Mouse (Mus musculus) limb, embryonic 14.5 days (tissue): ENCODE measurements around the gene Stard3. TPM values are rescaled to one million over a fixed set of nuclear protein-coding genes. Genes with fewer than 3 reads are reported as not detected.
"Not testable (repeated sequence)": the region's sequence is repeated elsewhere in the genome, so short reads cannot be mapped to it uniquely, and the experiment has no call there.

Experiments
- ATAC-seq: fragments of 200-750 bp; cut with Nextera tagmentation; 2 replicates; pipeline ENCODE4 v1.8.0; 2017; ENCODE audit warnings: low read depth, moderate number of reproducible peaks, moderate TSS enrichment; ENCODE audit not compliant: low FRiP score
- DNase-seq: peaks from one replicate; pipeline ENCODE4 v3.0.0-alpha.2; 2015; ENCODE audit warnings: low spot score
- H3K27ac ChIP-seq: fragments of 300-500 bp; sonication (generic); replicated peaks from 2 replicates; pipeline ENCODE4 v1.5.1; 2014; ENCODE audit warnings: low read depth, mild to moderate bottlenecking, low read length, moderate library complexity, mixed read lengths
- H3K27me3 ChIP-seq: fragments of 300-500 bp; sonication (generic); 2 replicates; pipeline ENCODE4 v1.6.1; 2014; ENCODE audit warnings: low read length, mixed read lengths; ENCODE audit not compliant: control insufficient read depth, insufficient read depth
- H3K36me3 ChIP-seq: fragments of 300-500 bp; sonication (generic); 2 replicates; pipeline ENCODE4 v1.6.1; 2014; ENCODE audit warnings: mild to moderate bottlenecking, low read length, moderate library complexity, mixed read lengths; ENCODE audit not compliant: control insufficient read depth, insufficient read depth
- H3K4me1 ChIP-seq: fragments of 300-500 bp; sonication (generic); 2 replicates; pipeline ENCODE4 v1.6.1; 2014; ENCODE audit warnings: antibody characterized with exemption, low read length, mixed read lengths; ENCODE audit not compliant: control insufficient read depth, insufficient read depth
- H3K4me2 ChIP-seq: fragments of 300-500 bp; sonication (generic); replicated peaks from 2 replicates; pipeline ENCODE4 v1.6.1; 2014; ENCODE audit warnings: low read depth, mild to moderate bottlenecking, low read length, moderate library complexity; ENCODE audit not compliant: severe bottlenecking
- H3K4me3 ChIP-seq: fragments of 300-500 bp; sonication (generic); replicated peaks from 2 replicates; pipeline ENCODE4 v1.5.1; 2014; ENCODE audit warnings: low read length
- H3K9ac ChIP-seq: fragments of 300-500 bp; sonication (generic); 2 replicates; pipeline ENCODE4 v1.6.1; 2014; ENCODE audit warnings: mild to moderate bottlenecking, low read depth, low read length, moderate library complexity; ENCODE audit not compliant: severe bottlenecking
- H3K9me3 ChIP-seq: fragments of 300-500 bp; sonication (generic); 2 replicates; pipeline ENCODE4 v1.6.1; 2016; ENCODE audit warnings: low read length; ENCODE audit not compliant: control insufficient read depth
- POLR2A ChIP-seq: fragments of 200-500 bp; IDR thresholded peaks from 2 replicates; pipeline ENCODE4 v1.8.0; 2012; ENCODE audit warnings: inconsistent platforms, mild to moderate bottlenecking, moderate library complexity, borderline replicate concordance; ENCODE audit not compliant: insufficient read depth, insufficient read length; ENCODE audit errors: extremely low read depth
- WGBS: fragments of 180-500 bp; shearing (Covaris S2); extraction: QIAGEN DNeasy Blood & Tissue Kit; methylation state at CpG from one replicate; pipeline ENCODE4 v1.1.7; 2014; 5-methylcytosine and 5-hydroxymethylcytosine counted together
- polyA plus RNA-seq, 2 experiments: library from polyadenylated mRNA; depleted of rRNA in 1 of 2; stranded (reverse) in 1 of 2; unstranded in 1 of 2; fragments of >200 nt; fragmentation: Nextera tagmentation in 1 of 2; extraction: Ambion mirVana in 1 of 2; gene quantifications; 2 replicates each; pipeline versions ENCODE4 v1.2.1 to v1.2.3; 2012 to 2014

The Stard3 gene
- polyA plus RNA-seq, 2 experiments: 36.9 to 78.2 TPM

- Histone ChIP-seq H3K27ac (no peak overlapping the region), H3K4me2 (no peak overlapping the region), H3K9me3 (no peaks in the 10 kb centered on the region), H3K9ac (no peak overlapping the region), H3K4me3 (no peak overlapping the region), H3K4me1 (no peaks in the 10 kb centered on the region), H3K27me3 (no peaks in the 10 kb centered on the region), H3K36me3 (peaks cover 76% of the 10 kb centered on the region)
- no peak for TF ChIP-seq POLR2A
- DNase-seq: no peak
- 61% methylated on average over 5 of the region's 5 CpGs for WGBS
- no peak for ATAC-seq
Observed at GRCm38 (mm10) chr11:98376756-98377155, 18.6 kb downstream of the Stard3 start.

GRCm38 (mm10) chr11:98377787-98378186 is 19.6 kb downstream of the Stard3 start:
- 82% methylated on average over 11 of the region's 11 CpGs for WGBS
- Histone ChIP-seq H3K9ac (no peak overlapping the region), H3K4me3 (no peak overlapping the region), H3K9me3 (no peaks in the 10 kb centered on the region), H3K4me1 (no peaks in the 10 kb centered on the region), H3K4me2 (no peak overlapping the region), H3K27ac (no peak overlapping the region), H3K27me3 (no peaks in the 10 kb centered on the region), H3K36me3 (peaks cover 76% of the 10 kb centered on the region)
- TF ChIP-seq POLR2A: no peak
- no peak for DNase-seq
- ATAC-seq: no peak

- Histone ChIP-seq H3K9ac (no peak overlapping the region), H3K9me3 (no peaks in the 10 kb centered on the region), H3K4me3 (no peak overlapping the region), H3K4me2 (no peak overlapping the region), H3K27me3 (0 out of 2 replicates have a peak, but pooled peaks cover 4% of the 10 kb centered on the region), H3K27ac (no peak overlapping the region), H3K4me1 (no peaks in the 10 kb centered on the region), H3K36me3 (peaks cover 63% of the 10 kb centered on the region)
- no peak for ATAC-seq
- WGBS: 91% methylated on average over 7 of the region's 7 CpGs
- TF ChIP-seq POLR2A: no peak
- no peak for DNase-seq
Observed at GRCm38 (mm10) chr11:98379379-98379778, 21.2 kb downstream of the Stard3 start.

GRCm38 (mm10) chr11:98380106-98380505 is 21.9 kb downstream of the Stard3 start:
- no peak overlapping the region for H3K4me3 ChIP-seq
- no peaks in the 10 kb centered on the region for H3K4me1 ChIP-seq
- H3K27me3 ChIP-seq: peaks cover 6% of the 10 kb centered on the region; the same call in 1 of the 2 replicates
- peaks cover 56% of the 10 kb centered on the region for H3K36me3 ChIP-seq
- no peaks in the 10 kb centered on the region for H3K9me3 ChIP-seq
- 81% methylated on average over 6 of the region's 6 CpGs for WGBS
- TF ChIP-seq POLR2A: no peak
- H3K9ac ChIP-seq: no peak overlapping the region
- no peak overlapping the region for H3K27ac ChIP-seq
- no peak for DNase-seq
- H3K4me2 ChIP-seq: no peak overlapping the region
- ATAC-seq: no peak

GRCm38 (mm10) chr11:98381651-98382050 is 23.5 kb downstream of the Stard3 start:
- Histone ChIP-seq H3K9ac (no peak overlapping the region), H3K36me3 (peaks cover 41% of the 10 kb centered on the region), H3K4me1 (no peaks in the 10 kb centered on the region), H3K27me3 (peaks cover 21% of the 10 kb centered on the region; the same call in 1 of the 2 replicates), H3K4me2 (no peak overlapping the region), H3K4me3 (no peak overlapping the region), H3K27ac (no peak overlapping the region), H3K9me3 (no peaks in the 10 kb centered on the region)
- DNase-seq (no peak), ATAC-seq (no peak)
- 100% methylated on average over 2 of the region's 2 CpGs for WGBS
- TF ChIP-seq POLR2A: no peak

- H3K4me2 ChIP-seq, ATAC-seq, H3K4me1 ChIP-seq, DNase-seq, H3K9ac ChIP-seq, H3K27ac ChIP-seq, H3K4me3 ChIP-seq, H3K9me3 ChIP-seq: not testable (repeated sequence)
- peaks cover 34% of the 10 kb centered on the region for H3K36me3 ChIP-seq
- peaks cover 29% of the 10 kb centered on the region for H3K27me3 ChIP-seq
- 38% methylated on average over 2 of the region's 2 CpGs for WGBS
Observed at GRCm38 (mm10) chr11:98382405-98382804, 24.2 kb downstream of the Stard3 start.
